Mouse (Mus musculus): ENCODE results near the gene Eif2b3.

DNA sequence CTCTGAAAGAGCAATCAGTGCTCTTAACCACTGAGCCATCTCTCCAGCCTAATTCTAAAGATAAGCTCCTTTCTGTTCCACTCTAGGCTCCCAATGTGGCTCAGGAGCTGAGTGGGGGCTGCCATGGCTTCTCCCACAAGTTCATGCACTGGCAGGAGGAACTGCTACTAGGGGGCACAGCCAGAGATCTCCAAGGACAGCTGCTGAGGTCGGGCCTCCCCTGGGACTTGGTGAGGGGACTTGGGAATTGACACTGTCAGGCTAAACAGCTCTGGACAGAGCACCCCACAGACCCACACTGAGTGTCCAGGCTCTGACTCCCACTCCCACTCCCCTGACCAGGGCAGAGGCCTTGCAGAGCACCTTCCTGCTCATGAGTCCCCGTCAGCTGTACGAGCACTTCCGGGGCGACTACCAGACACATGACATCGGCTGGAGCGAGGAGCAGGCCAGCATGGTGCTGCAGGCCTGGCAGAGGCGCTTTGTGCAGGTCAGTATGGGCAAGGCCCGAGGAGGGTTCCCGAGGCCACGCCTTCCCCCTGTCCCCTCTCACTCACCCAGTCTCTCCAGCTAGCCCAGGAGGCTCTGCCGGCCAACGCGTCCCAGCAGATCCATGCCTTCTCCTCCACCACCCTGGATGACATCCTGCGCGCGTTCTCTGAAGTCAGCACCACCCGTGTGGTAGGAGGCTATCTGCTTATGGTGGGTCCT, 88.8 kb downstream of the Eif2b3 start:
- TF ChIP-seq CTCF (IDR thresholded peaks at IDR 0.05; ENCODE audit: control insufficient read depth, insufficient read depth, low read length) (no peak), POLR2A (IDR thresholded peaks at IDR 0.05; ENCODE audit: borderline replicate concordance, control insufficient read depth, low read depth, low read length) (no peak)
